Mouse (Mus musculus): Measurements from ENCODE around the gene Chd9.

DNA sequence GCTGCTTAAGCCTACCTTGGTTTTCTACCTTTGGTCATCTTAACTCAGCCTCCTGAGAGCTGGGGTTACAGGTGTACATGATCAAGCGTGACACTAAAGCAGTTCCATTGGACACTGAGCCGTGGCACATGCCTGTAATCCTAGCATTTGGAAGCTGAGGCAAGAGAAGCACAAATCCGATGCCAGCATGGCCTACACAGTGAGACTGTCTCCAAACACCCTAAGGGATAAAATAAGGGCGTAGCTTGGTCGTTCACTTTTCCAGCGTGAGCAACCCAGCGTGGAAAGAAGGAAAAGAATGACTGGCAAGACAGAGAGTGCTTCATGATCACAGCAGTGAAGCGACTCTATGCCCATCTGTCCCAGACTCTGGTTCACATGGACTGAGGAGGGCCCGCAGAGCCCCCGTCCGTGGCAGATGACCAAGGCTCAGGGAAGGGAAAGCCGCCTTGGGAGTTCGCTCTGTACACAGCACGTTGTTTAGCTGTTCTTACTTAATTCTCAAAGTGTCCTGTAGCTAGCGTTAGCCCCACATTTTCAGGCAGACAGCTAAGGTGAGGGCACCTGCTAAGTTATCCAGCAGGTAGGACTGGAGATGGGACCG is 54.0 kb downstream of the Chd9 start:
- TF ChIP-seq TAL1 (IDR thresholded peaks at IDR 0.05; ENCODE audit: low read length) (no peak), GATA1 (IDR thresholded peaks at IDR 0.05; ENCODE audit: low read length) (no peak)

All from erythroblast, embryonic 14.5 days (primary cell).